ENCODE assay signal across 13 mouse cellular contexts in genomic region chr2:109989679-109990473, GRCm38 (mm10). TPM values are rescaled to one million over a fixed set of nuclear protein-coding genes. Genes with fewer than 3 reads are reported as not detected.
DNase-seq lines count a peak whose midpoint lies in the region; ATAC-seq lines count a peak whose summit lies in the region.
"Had no signal": no experiment of that assay in that cellular context is flagged by ENCODE, and none has a peak within 500 bp of the region (broad histone marks: within the 10 kb centered on the region; RNA-seq: fewer than 3 reads in every experiment).

No protein-coding gene starts in this region.

- H3K4me2 ChIP-seq in forebrain, embryonic 16.5 days (ENCODE audit: low read length) = no peak overlapping the region
- no peak overlapping the region for H3K4me2 ChIP-seq in embryonic facial prominence, embryonic 14.5 days (ENCODE audit: low read depth, low read length)
- H3K4me2 ChIP-seq in limb, embryonic 12.5 days = no peak overlapping the region
- H3K4me2 ChIP-seq: forebrain, embryonic 13.5 days; liver, embryonic 15.5 days had no signal

- H3K9me3 ChIP-seq in forebrain, embryonic 10.5 days = no peaks in the 10 kb centered on the region
- no peaks in the 10 kb centered on the region for H3K9me3 ChIP-seq in forebrain, embryonic 16.5 days (ENCODE audit: control insufficient read depth, low read length)
- no peaks in the 10 kb centered on the region for H3K9me3 ChIP-seq in embryonic facial prominence, embryonic 14.5 days (ENCODE audit: control insufficient read depth, low read length)
- no peaks in the 10 kb centered on the region for H3K9me3 ChIP-seq in limb, embryonic 12.5 days
- H3K9me3 ChIP-seq: forebrain, embryonic 13.5 days; liver, embryonic 15.5 days; megakaryocyte, embryonic 14.5 days had no signal

- no peak for DNase-seq in forebrain, embryonic 10.5 days (ENCODE audit: extremely low spot score, low spot score)
- DNase-seq in kidney, adult 9 months = peak; percentile 59
- DNase-seq in kidney, postnatal 10 days = no peak
- peak; percentile 50 for DNase-seq in embryonic facial prominence, embryonic 14.5 days (ENCODE audit: low spot score)
- no peak for DNase-seq in left cerebral cortex, adult 8-10 months (ENCODE audit: low spot score in 2 of 2)
- DNase-seq: cerebellum, postnatal 36 days; thymus, adult 18-20 months had no signal

- no peaks in the 10 kb centered on the region for H3K36me3 ChIP-seq in forebrain, embryonic 10.5 days (replicated peaks)
- H3K36me3 ChIP-seq in forebrain, embryonic 16.5 days (ENCODE audit: control insufficient read depth, insufficient read depth) = no peaks in the 10 kb centered on the region
- no peaks in the 10 kb centered on the region for H3K36me3 ChIP-seq in embryonic facial prominence, embryonic 14.5 days (ENCODE audit: control insufficient read depth, insufficient read depth, low read length)
- no peaks in the 10 kb centered on the region for H3K36me3 ChIP-seq in limb, embryonic 12.5 days
- H3K36me3 ChIP-seq: liver, embryonic 15.5 days had no signal

- H3K4me1 ChIP-seq in forebrain, embryonic 10.5 days = peaks cover 78% of the 10 kb centered on the region
- 0 out of 2 replicates have a peak, but pooled peaks cover 2% of the 10 kb centered on the region for H3K4me1 ChIP-seq in forebrain, embryonic 16.5 days (replicated peaks; ENCODE audit: control insufficient read depth, insufficient read depth, low read length)
- peaks cover 38% of the 10 kb centered on the region for H3K4me1 ChIP-seq in embryonic facial prominence, embryonic 14.5 days (ENCODE audit: control insufficient read depth, insufficient read depth, low read length)
- peaks cover 67% of the 10 kb centered on the region for H3K4me1 ChIP-seq in limb, embryonic 12.5 days (replicated peaks)
- H3K4me1 ChIP-seq: megakaryocyte, embryonic 14.5 days had no signal

- WGBS in forebrain, embryonic 10.5 days = 40% methylated on average over 8 of the region's 8 CpGs
- WGBS in forebrain, embryonic 16.5 days = 31% methylated on average over 8 of the region's 8 CpGs
- WGBS in embryonic facial prominence, embryonic 14.5 days = 57% methylated on average over 8 of the region's 8 CpGs
- WGBS in limb, embryonic 12.5 days = 35% methylated on average over 8 of the region's 8 CpGs

- 0 out of 2 replicates have a peak overlapping the region, but pooled peaks have one; percentile 8 for H3K27ac ChIP-seq in forebrain, embryonic 10.5 days
- H3K27ac ChIP-seq in forebrain, embryonic 16.5 days (ENCODE audit: low read length) = no peak overlapping the region
- H3K27ac ChIP-seq in embryonic facial prominence, embryonic 14.5 days (replicated peaks; ENCODE audit: low read depth, low read length) = peak overlapping the region; percentile 24
- H3K27ac ChIP-seq in limb, embryonic 12.5 days = peak overlapping the region; percentile 66
- H3K27ac ChIP-seq: forebrain, embryonic 13.5 days; liver, embryonic 15.5 days had no signal

- ATAC-seq in forebrain, embryonic 16.5 days = no peak
- ATAC-seq in embryonic facial prominence, embryonic 14.5 days (ENCODE audit: low read depth) = peak; percentile 31; the same call in 1 of the 2 replicates
- ATAC-seq in limb, embryonic 12.5 days (ENCODE audit: insufficient number of reproducible peaks, insufficient read depth, low FRiP score, low TSS enrichment, low read depth) = no peak
- ATAC-seq in cerebellum, adult (ENCODE audit: insufficient number of reproducible peaks, low FRiP score, low TSS enrichment) = no peak
- ATAC-seq: forebrain, embryonic 13.5 days had no signal

- peaks cover 89% of the 10 kb centered on the region for H3K27me3 ChIP-seq in forebrain, embryonic 10.5 days (ENCODE audit: poor library complexity, severe bottlenecking)
- H3K27me3 ChIP-seq in forebrain, embryonic 16.5 days (replicated peaks; ENCODE audit: control insufficient read depth, insufficient read depth, low read length) = peaks cover 24% of the 10 kb centered on the region
- H3K27me3 ChIP-seq in embryonic facial prominence, embryonic 14.5 days (replicated peaks; ENCODE audit: control insufficient read depth, insufficient read depth, low read length) = no peaks in the 10 kb centered on the region
- no peaks in the 10 kb centered on the region for H3K27me3 ChIP-seq in limb, embryonic 12.5 days
- H3K27me3 ChIP-seq: liver, embryonic 15.5 days; megakaryocyte, embryonic 14.5 days had no signal

- no peak overlapping the region for H3K9ac ChIP-seq in forebrain, embryonic 16.5 days (replicated peaks; ENCODE audit: low read depth, low read length)
- no peak overlapping the region for H3K9ac ChIP-seq in embryonic facial prominence, embryonic 14.5 days (ENCODE audit: low read depth, low read length)
- no peak overlapping the region for H3K9ac ChIP-seq in limb, embryonic 12.5 days (replicated peaks)
- H3K9ac ChIP-seq: forebrain, embryonic 13.5 days; liver, embryonic 15.5 days had no signal

- no peak overlapping the region; the same call in 1 of the 2 replicates for H3K4me3 ChIP-seq in forebrain, embryonic 10.5 days
- H3K4me3 ChIP-seq in forebrain, embryonic 16.5 days (replicated peaks; ENCODE audit: low read length) = no peak overlapping the region
- H3K4me3 ChIP-seq in embryonic facial prominence, embryonic 14.5 days (ENCODE audit: low read depth, low read length) = no peak overlapping the region
- no peak overlapping the region for H3K4me3 ChIP-seq in limb, embryonic 12.5 days (replicated peaks)
- H3K4me3 ChIP-seq: forebrain, embryonic 13.5 days; liver, embryonic 15.5 days; megakaryocyte, embryonic 14.5 days had no signal

RNA-seq across cellular contexts. Expression of gene Ccdc34, which starts 27.7 kb away (rescaled TPM):
- polyA plus RNA-seq in forebrain, embryonic 10.5 days (2016; fragmentation: Nextera tagmentation; extraction: Ambion mirVana) = 58.9 and 63.7 TPM in 2 replicates
- 31.2 and 33.5 TPM in 2 replicates for polyA plus RNA-seq in forebrain, embryonic 16.5 days (2015; fragmentation: Nextera tagmentation; extraction: Ambion mirVana)
- polyA plus RNA-seq in embryonic facial prominence, embryonic 14.5 days (2014; fragmentation: Nextera tagmentation; extraction: Ambion mirVana) = 36.1 and 37.7 TPM in 2 replicates
- 61.0 and 61.4 TPM in 2 replicates for polyA plus RNA-seq in limb, embryonic 12.5 days (2016; fragmentation: Nextera tagmentation; extraction: Ambion mirVana)
- 10 to 100 TPM; 12.3 to 14.8 (median 14.2) TPM for total RNA-seq in left cerebral cortex, adult 8-10 months (2022)

Comparison
In these comparisons a context has a peak if more than half of its experiments do, and no peak if none do; other contexts are left out.
1. DNase-seq: peak in kidney, adult 9 months (single experiment) and embryonic facial prominence, embryonic 14.5 days (single experiment); none in forebrain, embryonic 10.5 days (single experiment), kidney, postnatal 10 days (single experiment) and left cerebral cortex, adult 8-10 months (0 of 2).